Mouse (Mus musculus): Measurements from ENCODE around the gene Tmem37. TPM values are rescaled to one million over a fixed set of nuclear protein-coding genes. Genes with fewer than 3 reads are reported as not detected.
A peak's percentile ranks its signal among the peaks of the same experiment; 100 is the strongest.

The Tmem37 gene
- total RNA-seq, 4 experiments from 2014 or later, result 1.1 to 3.3 (median 1.5) TPM

- DNase-seq (ENCODE audit: low spot score in 2 of 2), result no peak
Measured at GRCm38 (mm10) chr1:120057674-120058430, 16.0 kb downstream of the Tmem37 start.

DNA sequence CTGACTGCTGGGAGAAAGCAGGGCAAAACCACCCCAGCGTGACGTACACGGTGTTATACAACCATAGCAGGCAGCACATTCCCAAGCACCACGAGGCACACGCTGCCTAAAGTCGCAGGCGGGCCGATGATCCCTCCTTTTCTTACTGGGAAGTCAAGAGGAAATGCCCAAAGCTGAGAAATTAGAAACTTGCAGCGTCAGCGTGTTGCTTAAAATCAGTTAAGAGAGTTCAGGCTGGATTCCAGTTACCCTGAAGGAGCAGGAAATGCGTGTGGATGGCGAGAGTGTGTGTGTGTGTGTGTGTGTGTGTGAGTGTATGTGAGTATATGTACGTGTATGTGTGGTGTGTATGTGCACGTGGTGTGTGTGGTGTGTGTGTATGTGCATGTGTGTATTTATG is 16.8 kb downstream of the Tmem37 start:
- no peak for DNase-seq (ENCODE audit: low spot score in 2 of 2)

DNA sequence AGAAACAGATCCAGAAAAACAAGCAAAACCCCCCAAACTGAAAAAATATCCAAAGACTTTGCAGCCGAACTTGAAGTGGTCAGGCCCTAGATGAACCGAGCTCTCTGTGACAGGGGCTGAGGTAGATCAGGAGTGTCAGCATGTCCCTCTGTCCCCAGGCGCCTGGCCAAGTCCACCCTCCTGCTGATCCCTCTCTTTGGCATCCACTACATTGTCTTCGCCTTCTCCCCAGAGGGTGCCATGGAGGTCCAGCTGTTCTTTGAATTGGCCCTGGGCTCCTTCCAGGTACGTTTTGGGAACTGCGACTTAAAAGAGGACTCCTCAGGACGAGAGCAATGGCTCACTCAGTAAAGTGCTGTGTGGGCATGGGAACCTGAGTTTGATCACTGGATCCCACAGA is 17.6 kb downstream of the Tmem37 start:
- no peak for DNase-seq (ENCODE audit: low spot score in 2 of 2)

DNA sequence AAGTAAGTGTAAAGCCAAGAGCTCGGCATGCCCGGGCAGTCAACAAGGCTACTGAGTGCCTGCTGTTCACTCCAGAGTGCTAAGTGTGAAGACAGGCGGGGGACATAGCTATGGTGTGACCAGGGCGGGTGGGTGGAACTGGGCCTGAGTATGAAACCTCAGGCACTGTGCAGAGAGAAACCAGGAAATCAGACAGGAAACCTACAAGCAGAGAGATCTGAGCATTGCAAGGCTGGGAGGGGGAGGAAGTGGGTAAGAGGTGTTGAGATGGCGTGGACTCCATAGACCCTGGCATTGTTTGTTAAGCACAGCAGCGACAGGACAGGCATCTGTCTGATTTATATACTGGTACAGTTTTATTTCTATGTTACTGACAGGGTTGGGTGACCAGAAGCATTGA is 18.4 kb downstream of the Tmem37 start:
- DNase-seq (ENCODE audit: low spot score in 2 of 2), result no peak

- no peak for DNase-seq (ENCODE audit: low spot score in 2 of 2)
Measured at GRCm38 (mm10) chr1:120054997-120055396, 18.9 kb downstream of the Tmem37 start.

DNA sequence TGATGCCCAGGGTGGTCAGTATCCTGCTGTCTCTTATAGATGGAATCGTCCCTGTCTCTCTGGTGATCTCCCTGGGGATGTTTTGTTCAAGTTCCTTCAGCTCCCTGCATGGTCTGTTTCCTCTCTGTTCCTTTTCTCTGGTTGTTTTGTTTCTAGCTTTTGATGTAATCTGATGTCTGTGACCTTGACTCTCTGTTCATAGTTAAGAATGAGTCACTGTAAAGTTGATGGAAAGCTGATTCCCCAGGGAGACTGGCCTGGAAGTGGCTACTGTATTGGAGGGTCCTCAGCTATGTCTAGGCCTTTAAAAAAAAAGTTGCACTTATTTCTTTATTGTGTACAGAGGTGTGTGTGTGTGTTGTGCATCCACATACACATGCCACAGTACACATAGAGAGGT is 22.8 kb downstream of the Tmem37 start:
- DNase-seq (ENCODE audit: low spot score in 2 of 2), result no peak

GRCm38 (mm10) chr1:120047325-120047724 is 26.5 kb downstream of the Tmem37 start:
- DNase-seq (ENCODE audit: low spot score in 2 of 2), result no peak

DNA sequence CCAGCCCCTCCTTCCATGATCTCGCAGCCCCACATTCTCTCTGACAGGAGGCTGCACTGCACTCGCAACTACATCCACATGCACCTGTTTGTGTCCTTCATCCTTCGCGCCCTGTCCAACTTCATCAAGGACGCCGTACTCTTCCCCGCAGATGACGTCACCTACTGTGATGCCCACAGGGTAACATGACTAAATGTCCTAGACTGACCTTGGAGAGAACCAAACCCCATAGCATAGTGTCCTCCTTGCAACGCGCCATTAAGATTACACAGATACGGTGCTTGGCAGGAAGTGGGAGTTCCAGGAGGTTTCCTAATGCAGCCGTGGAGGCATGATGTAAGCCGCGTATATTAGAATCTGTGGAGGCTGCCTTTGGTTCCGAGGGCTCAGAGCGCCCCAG is 29.3 kb downstream of the Tmem37 start:
- DNase-seq (ENCODE audit: low spot score in 2 of 2), result no peak

DNA sequence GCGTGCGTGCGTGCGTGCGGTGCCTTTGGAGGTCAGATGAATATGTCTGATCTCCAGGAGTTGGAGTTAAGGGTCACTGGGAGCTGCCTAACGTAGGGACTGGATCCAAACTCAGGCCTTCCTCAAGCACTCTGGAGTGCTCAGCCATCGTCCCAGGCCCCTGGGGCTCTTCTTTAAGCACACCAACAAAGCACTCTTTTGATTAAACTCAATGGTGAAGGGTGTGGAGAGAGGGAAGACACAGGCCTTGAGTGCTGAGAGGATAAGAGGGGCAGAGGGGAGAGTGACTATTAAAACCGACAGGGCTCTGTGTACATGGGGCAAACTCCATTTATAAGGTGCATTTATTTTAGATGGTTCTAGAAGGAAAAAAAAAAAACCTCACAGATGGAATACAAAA is 31.5 kb downstream of the Tmem37 start:
- no peak for DNase-seq (ENCODE audit: low spot score in 2 of 2)

DNA sequence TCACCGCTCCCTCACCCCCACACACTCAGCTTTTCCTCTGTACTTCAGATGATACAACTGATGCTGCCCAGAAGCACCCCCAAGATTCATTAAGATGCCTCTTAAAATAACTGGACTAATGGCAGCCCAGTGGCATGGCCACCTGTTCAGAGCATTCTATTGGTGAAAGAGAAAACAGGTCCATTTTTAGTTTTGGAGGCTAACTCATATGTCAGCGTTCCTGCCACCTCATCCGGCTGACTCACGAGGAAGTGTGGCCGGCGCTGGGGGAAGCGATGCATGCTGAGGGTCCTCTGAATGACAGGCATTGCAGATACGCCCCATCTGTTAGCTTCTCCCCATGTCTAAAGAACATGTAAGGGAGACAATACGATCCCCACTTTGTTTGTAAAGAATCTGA is 35.3 kb downstream of the Tmem37 start:
- DNase-seq (ENCODE audit: low spot score in 2 of 2), result no peak

DNA sequence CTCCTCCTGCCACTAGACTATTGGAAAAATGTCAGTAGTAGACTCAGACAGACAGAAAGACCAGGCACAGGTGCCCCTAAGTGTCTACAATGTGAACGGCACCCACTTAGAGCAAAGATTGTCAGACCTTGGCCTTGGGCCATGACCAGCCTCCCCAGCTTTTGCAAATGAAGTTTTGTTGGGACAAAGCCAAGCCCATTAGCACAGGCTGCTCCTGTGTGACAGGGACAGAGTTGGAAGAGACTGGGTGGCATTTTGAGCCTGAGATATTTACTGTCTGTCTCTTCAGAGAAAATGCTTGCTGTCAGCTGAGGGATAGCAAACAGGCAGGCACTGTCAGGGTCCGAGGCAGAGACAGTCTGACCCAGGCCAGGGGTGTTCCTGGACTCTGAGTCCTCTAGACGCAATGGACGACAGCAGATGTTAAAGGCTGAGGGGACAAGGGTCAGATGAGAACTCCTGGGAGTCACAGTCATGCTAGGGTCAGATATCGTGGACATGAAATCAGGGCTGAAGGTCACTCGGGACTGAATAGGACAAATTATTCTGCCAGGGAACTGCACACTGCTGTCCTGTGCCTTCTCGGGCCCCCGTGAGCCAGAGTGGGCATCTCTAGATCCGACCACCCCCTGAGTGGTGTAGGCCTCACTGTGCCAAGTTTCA is 36.7 kb downstream of the Tmem37 start:
- no peak for DNase-seq (ENCODE audit: low spot score in 2 of 2)

DNA sequence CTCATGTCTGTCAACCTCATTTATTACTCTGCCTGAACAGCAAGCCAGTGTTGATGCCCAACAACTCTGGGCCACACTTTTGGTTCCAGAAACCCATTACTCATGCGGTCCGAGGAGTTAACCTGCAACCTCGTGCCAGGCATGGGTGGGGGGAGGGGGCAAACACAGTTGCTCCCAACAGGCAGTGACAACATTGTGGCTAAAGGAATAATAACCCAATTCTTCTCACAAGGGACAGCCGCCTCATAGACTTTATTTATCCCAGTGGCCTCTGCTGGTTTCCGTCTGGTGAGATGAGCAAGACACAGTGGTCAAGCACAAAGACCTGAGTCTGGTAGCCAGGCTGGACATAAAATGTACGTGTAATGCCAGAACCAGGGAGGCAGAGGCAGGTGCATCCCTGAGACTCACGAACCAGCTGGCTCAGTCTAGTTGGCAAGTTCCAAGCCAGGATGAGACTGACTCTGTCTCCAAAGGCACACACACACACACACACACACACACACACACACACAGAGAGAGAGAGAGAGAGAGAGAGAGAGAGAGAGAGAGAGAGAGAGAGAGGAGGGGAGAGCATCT is 38.3 kb downstream of the Tmem37 start:
- no peak for DNase-seq (ENCODE audit: low spot score in 2 of 2)

DNA sequence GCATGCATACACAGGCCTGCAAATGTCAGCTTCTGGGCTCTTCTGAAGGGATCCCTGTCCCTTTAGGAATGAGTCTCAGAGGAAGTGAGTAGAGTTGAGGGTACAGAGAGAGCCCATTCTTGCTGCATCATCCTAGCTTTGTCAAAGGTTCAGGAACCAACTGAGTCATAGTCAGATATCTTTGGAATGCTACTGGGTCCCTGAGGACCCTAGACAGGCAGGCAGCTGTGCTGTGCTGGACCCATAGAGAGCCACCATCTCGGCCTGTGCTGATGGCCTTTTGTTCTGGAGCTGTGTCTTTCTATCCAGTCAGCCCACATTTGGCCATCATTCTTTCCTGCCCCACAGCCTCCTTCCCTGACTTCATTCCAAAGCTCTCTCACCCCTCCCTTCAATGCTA is 39.1 kb downstream of the Tmem37 start:
- no peak for DNase-seq (ENCODE audit: low spot score in 2 of 2)

DNA sequence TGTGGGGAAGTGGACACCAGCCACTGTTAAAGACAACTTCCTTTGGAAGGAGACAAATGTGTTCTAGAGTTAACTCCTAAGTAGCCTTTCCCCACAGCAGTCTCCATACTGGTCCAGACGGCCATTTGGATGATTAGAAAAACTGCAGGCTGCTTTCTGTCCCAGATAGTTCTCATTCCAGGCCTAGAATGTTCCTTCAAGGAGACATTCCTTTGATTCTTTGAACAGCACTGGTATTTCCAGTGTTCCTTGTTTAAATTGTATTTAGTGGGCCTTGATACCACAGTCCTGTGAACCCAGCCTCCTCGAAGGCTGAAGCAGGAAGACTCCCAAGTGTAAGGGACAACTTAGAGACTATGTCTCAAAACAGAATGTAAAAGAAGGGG is 40.4 kb downstream of the Tmem37 start:
- no peak for DNase-seq (ENCODE audit: low spot score in 2 of 2)

- DNase-seq (ENCODE audit: low spot score in 2 of 2), result peak; percentile 45 to 70
Measured at GRCm38 (mm10) chr1:120032804-120033468, 40.9 kb downstream of the Tmem37 start.

- no peak for DNase-seq (ENCODE audit: low spot score in 2 of 2)
Measured at GRCm38 (mm10) chr1:120030474-120030873, 43.4 kb downstream of the Tmem37 start.

- DNase-seq (ENCODE audit: low spot score in 2 of 2), result no peak
Measured at GRCm38 (mm10) chr1:120027693-120028092, 46.2 kb downstream of the Tmem37 start.

DNA sequence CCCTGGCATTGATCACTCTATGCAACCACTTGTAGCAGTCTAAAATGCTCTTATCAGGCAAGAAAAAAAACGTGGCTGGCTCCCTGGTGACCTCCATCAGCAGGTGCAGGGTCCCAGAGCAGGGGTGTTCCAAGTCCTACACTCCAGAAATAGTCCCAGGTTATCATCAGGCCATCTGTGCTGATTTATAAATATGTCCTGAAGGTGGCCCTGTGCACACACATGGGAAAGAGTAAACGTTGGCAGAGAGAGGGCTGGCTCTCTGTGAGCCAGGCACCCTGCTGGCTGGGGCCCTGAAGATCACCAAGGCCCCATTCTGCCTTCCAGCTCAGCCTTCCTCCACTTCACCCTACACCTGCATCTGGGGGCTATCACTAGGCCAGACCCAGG is 48.8 kb downstream of the Tmem37 start:
- DNase-seq (ENCODE audit: low spot score in 2 of 2), result no peak

DNA sequence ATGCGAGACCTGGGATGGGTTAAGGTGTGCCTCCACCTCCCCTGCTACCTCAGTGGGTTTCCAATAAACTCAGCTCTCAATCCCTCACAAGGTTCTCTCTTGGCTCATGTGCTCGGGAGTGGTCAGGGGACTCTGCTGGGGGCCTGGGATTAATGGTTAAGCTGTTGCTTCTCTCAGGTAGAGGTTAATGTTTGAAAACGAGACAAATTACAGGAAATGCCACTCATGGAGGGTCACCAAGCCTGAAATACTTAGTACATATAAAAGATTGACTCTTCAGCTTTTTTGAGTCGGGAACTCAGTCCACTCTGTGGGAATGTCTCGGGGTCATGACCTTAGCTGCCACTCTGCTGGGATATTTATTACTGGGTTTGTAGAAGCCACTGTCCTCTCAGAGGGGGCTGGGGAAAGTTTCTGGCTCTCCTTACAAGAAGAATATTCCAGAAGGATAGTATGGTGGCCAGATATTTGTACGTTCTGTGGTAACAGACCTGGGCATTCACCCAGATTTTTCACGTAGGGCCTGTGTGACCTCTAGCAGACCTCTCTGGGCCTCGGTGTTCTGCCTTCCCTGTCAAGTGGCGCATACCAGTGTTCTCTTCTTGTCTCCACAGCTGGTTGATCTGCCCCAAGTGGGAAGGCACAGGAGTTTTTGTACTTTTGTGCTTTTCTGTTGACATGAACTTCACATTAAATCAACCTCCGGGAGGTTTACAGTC is 49.4 kb downstream of the Tmem37 start:
- DNase-seq (ENCODE audit: low spot score in 2 of 2), result no peak

DNA sequence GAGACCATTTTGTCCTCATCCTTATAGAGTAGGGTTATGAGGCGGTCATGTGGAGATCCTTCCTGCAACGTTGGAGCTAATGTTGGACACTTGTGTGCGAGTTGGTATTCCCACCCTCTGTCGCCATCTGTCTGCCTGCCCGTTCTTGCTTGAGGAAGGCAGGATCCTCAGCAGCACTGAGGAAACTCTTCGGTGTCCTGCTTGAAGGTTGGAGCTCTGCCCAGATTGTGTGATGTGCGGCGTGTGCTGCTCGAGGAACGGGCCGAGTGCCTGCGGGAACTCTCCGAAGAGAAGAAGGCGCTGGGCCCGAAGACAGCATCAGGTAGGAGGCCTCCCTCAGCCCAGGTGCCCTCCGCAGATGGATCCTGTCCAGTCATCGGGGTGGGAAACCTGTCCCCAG is 51.9 kb downstream of the Tmem37 start:
- DNase-seq (ENCODE audit: low spot score in 2 of 2), result peak in 1 of 2 experiments; percentile 23

- no peak for DNase-seq (ENCODE audit: low spot score in 2 of 2)
Measured at GRCm38 (mm10) chr1:120020322-120020897, 53.5 kb downstream of the Tmem37 start.
